Mouse (Mus musculus) heart, adult 9 months (tissue): ENCODE results near the gene Tefm.
"Not testable (repeated sequence)": the region's sequence is repeated elsewhere in the genome, so short reads cannot be mapped to it uniquely, and the experiment has no call there.

Experiments
- DNase-seq, 2 experiments: peaks; one replicate each; pipeline ENCODE4 v3.0.0; 2022; ENCODE audit warnings: low spot score in 2 of 2

Tefm gene

GRCm38 (mm10) chr11:80141825-80142521 lies at the start of gene Tefm:
Gene Tefm, minus strand, starts transcription at chr11:80142175.
- peak; percentile 69 to 82 for DNase-seq

- DNase-seq = no peak
Observed at GRCm38 (mm10) chr11:80190280-80190679, 48.3 kb upstream of the Tefm start.

- DNase-seq = not testable (repeated sequence)
Observed at GRCm38 (mm10) chr11:80185441-80185976, 43.5 kb upstream of the Tefm start.

GRCm38 (mm10) chr11:80184531-80185071 lies 42.6 kb upstream of the Tefm start:
- no peak for DNase-seq

GRCm38 (mm10) chr11:80183705-80184255 lies 41.8 kb upstream of the Tefm start, which contains the start of gene Rnf135:
Gene Rnf135, plus strand, starts transcription at chr11:80183851.
- DNase-seq = peak; percentile 95

GRCm38 (mm10) chr11:80183054-80183704 lies 41.2 kb upstream of the Tefm start:
- DNase-seq = not testable (repeated sequence)

GRCm38 (mm10) chr11:80181021-80181749 lies 39.2 kb upstream of the Tefm start:
- DNase-seq = no peak

- no peak for DNase-seq
Observed at GRCm38 (mm10) chr11:80178316-80178715, 36.3 kb upstream of the Tefm start.

- peak in 1 of 2 experiments; percentile 69 for DNase-seq
Observed at GRCm38 (mm10) chr11:80176911-80177895, 35.2 kb upstream of the Tefm start.

GRCm38 (mm10) chr11:80173963-80174670 lies 32.1 kb upstream of the Tefm start:
- DNase-seq = no peak

GRCm38 (mm10) chr11:80171884-80172283 lies 29.9 kb upstream of the Tefm start:
- DNase-seq = peak in 1 of 2 experiments; percentile 53

- DNase-seq = no peak
Observed at GRCm38 (mm10) chr11:80170351-80170750, 28.4 kb upstream of the Tefm start.

GRCm38 (mm10) chr11:80169629-80170028 lies 27.7 kb upstream of the Tefm start:
- DNase-seq = no peak

- peak in 1 of 2 experiments; percentile 54 for DNase-seq
Observed at GRCm38 (mm10) chr11:80168611-80169249, 26.8 kb upstream of the Tefm start.

GRCm38 (mm10) chr11:80168121-80168520 lies 26.1 kb upstream of the Tefm start:
- DNase-seq = no peak

GRCm38 (mm10) chr11:80164224-80164623 lies 22.2 kb upstream of the Tefm start:
- DNase-seq = no peak

GRCm38 (mm10) chr11:80163362-80164116 lies 21.6 kb upstream of the Tefm start:
- DNase-seq = no peak

- DNase-seq = no peak
Observed at GRCm38 (mm10) chr11:80161041-80161440, 19.1 kb upstream of the Tefm start.
